Mouse (Mus musculus): ENCODE measurements at regions not wholly inside any gene's neighbourhood (a gene's known extent, or its start where the extent isn't known, plus 50 kb on each side); places are given as distances from the start of the nearest gene placed in this dataset.
A peak's percentile ranks its signal among the peaks of the same experiment; 100 is the strongest.

DNA sequence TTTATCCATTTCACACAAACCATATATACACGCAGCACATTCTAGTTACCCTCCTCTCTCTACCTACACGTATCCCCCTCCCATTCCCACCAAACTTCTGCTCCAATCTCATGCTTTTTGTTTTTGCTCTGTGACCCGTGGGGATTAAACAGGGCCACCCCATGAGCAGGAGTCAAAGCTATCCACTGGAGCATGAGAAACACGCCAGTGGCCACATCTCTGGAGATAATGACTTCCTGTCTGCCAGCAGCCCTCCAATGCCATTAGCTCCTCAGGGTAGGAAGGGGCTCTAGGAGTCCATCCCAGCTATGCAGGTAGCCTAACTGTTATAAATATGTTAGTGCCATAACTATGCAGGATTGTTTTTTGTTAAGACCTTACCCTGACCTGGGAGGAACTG is 141.9 kb upstream of the Grb10 start:
- peak; percentile 15 for DNase-seq (ENCODE audit: extremely low spot score)

DNA sequence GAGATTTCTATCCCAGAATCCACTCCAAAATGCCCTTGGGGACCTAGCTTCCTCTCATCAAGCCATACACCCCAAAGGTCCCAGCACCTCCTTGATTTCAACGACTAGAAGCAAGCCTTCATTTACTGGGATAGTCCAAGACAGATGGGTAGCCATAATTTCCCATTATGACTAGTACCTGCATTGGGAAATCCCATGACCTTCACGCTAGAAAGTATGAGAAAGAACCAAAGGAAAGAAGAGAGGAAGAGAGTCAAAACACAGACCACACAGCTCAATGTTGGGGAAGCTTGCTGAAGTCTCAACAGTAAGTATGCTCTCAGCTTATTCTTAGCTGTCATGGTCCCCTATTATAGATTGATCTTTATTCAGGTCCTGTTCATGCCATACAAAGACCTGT is 133.9 kb upstream of the Grb10 start:
- no peak for DNase-seq (ENCODE audit: extremely low spot score)

DNA sequence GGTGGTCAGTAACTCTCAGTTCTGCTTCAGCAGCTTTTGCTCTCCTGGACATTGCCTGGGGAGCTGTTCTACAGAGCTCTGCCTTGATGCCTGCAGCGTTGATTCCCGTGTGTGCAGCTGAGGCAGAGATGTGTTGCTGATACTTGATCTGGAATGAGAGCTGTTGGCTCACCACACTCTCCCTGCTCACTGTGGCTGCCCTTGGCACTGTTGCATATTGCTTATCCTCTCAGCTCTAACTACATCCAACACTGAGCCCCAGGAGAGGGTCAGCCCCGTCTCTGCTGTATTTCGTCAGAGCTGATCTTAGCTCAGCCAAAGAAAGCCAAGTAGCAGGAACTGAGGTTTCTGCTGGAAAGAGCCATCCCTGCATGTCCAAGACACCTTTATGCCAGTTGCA is 132.8 kb upstream of the Grb10 start:
- DNase-seq (ENCODE audit: extremely low spot score): no peak

DNA sequence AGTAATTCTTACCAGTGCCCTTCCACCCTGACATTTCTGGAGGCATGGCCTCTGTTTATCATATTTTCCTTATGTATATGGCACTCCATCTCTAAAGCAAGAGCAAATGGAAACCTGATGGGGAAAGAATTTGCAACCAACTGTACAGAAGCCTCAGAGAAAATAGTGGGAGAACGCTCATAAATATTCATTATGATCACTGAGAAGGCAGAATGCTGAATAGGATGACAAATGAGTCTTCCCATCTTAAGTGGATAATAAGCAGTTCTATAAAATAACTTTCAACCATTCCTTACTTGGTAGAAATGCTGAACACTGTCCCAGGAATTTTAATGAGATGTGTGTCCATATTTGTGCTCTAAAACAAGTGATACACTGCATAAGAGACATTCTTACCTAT is 129.9 kb upstream of the Grb10 start:
- no peak for DNase-seq (ENCODE audit: extremely low spot score)
